Mouse (Mus musculus) lung, embryonic 14.5 days (tissue): ENCODE results near the gene Tpgs1. TPM values are rescaled to one million over a fixed set of nuclear protein-coding genes. Genes with fewer than 3 reads are reported as not detected.

ENCODE experiments used
- ATAC-seq: fragments of 200-750 bp; cut with Nextera tagmentation; 2 replicates; pipeline ENCODE4 v1.8.0; 2017; ENCODE audit warnings: mild to moderate bottlenecking, moderate TSS enrichment, moderate library complexity; ENCODE audit not compliant: insufficient read depth
- DNase-seq: peaks from one replicate; pipeline ENCODE4 v3.0.0-alpha.2; 2015
- H3K27ac ChIP-seq: fragments of 300-500 bp; sonication (generic); 2 replicates; pipeline ENCODE4 v1.5.1; 2014; ENCODE audit warnings: low read depth, mild to moderate bottlenecking, moderate library complexity
- H3K27me3 ChIP-seq: fragments of 300-500 bp; sonication (generic); 2 replicates; pipeline ENCODE4 v1.6.1; 2014; ENCODE audit warnings: low read length, control low read depth; ENCODE audit not compliant: insufficient read depth
- H3K36me3 ChIP-seq: fragments of 300-500 bp; sonication (generic); 2 replicates; pipeline ENCODE4 v1.6.1; 2014; ENCODE audit warnings: control low read depth; ENCODE audit not compliant: insufficient read depth
- H3K4me1 ChIP-seq: fragments of 300-500 bp; sonication (generic); 2 replicates; pipeline ENCODE4 v1.6.1; 2014; ENCODE audit warnings: antibody characterized with exemption, control low read depth; ENCODE audit not compliant: insufficient read depth
- H3K4me2 ChIP-seq: fragments of 300-500 bp; sonication (generic); 2 replicates; pipeline ENCODE4 v1.6.1; 2014; ENCODE audit warnings: mild to moderate bottlenecking
- H3K4me3 ChIP-seq: fragments of 300-500 bp; sonication (generic); 2 replicates; pipeline ENCODE4 v1.5.1; 2014; ENCODE audit warnings: low read depth, low read length
- H3K9ac ChIP-seq: fragments of 300-500 bp; sonication (generic); 2 replicates; pipeline ENCODE4 v1.6.1; 2014
- H3K9me3 ChIP-seq: fragments of 300-500 bp; sonication (generic); 2 replicates; pipeline ENCODE4 v1.6.1; 2016; ENCODE audit warnings: low read depth, low read length, control low read depth
- CTCF ChIP-seq: IDR thresholded peaks from 2 replicates; pipeline ENCODE4 v1.5.1; 2016; ENCODE audit warnings: antibody characterized with exemption, low read depth
- WGBS: fragments of 180-500 bp; shearing (Covaris S2); extraction: QIAGEN DNeasy Blood & Tissue Kit; methylation state at CpG from one replicate; pipeline ENCODE4 v1.1.7; 2014; 5-methylcytosine and 5-hydroxymethylcytosine counted together
- polyA plus RNA-seq: library from polyadenylated mRNA; unstranded; fragments of >200 nt; fragmentation: Nextera tagmentation; extraction: Ambion mirVana; gene quantifications from 2 replicates; pipeline ENCODE4 v1.2.1, GENCODE M21; 2014

The Tpgs1 gene
- polyA plus RNA-seq, 1 experiment from 2014 or later, result 56.4 TPM

DNA sequence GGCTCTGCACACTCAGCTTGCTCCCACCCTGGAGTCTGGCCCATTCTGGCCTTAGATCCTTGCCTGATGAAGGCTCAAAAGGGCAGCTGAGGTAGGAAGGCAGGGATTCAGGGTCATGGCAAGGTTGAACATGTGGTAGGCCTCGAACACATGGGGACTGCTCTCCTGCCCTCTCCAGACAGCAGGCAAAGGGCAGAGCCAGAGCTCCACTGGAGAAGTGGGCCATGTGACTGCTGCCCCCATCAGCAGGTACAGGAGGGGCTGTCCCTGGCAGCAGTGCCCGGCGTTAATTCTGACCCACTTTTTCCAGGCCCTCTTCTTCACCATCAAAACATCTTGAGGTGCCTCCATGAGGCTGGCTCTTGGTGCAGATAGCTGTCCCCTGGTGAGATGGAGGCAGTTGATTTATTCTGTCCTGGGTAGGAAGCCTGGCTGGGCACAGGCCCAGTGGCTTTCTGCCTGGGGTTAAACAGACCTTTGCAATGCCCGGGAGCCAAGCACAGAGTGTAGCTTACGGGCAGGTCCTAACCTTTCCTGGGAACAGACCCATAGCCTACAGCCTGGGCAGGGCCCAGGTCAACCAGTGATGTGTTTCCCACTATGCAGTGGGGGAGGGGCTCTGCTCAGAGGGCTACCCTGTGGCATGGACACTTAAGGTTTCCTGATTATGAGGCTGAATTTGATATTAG is 37.4 kb downstream of the Tpgs1 start:
- ATAC-seq (no peak), DNase-seq (no peak)
- Histone ChIP-seq H3K4me1 (peaks cover 6% of the 10 kb centered on the region), H3K4me3 (peak overlapping the region; percentile 81), H3K4me2 (peak overlapping the region; percentile 77), H3K9ac (peak overlapping the region; percentile 94), H3K27ac (no peak overlapping the region; the same call in 1 of the 2 replicates), H3K9me3 (no peaks in the 10 kb centered on the region), H3K36me3 (peaks cover 54% of the 10 kb centered on the region), H3K27me3 (no peaks in the 10 kb centered on the region)
- TF ChIP-seq CTCF, result no peak
- WGBS, result 73% methylated on average over 5 of the region's 5 CpGs

DNA sequence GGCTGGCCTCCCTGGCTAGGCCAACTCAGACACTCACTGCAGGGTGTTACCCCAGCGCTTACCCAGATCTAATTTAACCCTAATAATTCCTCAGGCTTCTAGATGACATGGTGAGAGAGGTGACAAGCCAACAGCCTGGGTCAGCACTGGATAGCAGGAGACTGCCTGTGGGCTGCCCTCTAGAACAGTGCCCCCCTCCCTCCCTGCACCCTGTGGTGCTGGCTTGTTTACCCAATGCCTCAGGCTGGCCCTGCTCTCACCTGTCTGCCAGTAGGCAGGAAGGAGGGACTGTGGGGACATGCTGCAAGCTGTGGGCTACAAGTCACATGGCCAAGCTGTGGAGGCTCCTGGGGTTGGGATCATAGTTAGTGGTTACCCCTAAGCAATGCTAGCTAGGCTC is 38.0 kb downstream of the Tpgs1 start:
- TF ChIP-seq CTCF, result no peak
- Histone ChIP-seq H3K36me3 (peaks cover 60% of the 10 kb centered on the region), H3K4me2 (peak overlapping the region; percentile 77), H3K27ac (no peak overlapping the region), H3K27me3 (no peaks in the 10 kb centered on the region), H3K9ac (no peak overlapping the region), H3K4me3 (peak overlapping the region; percentile 81; the same call in 1 of the 2 replicates), H3K4me1 (peaks cover 6% of the 10 kb centered on the region), H3K9me3 (no peaks in the 10 kb centered on the region)
- 75% methylated on average over 1 of the region's 1 CpGs for WGBS
- ATAC-seq (no peak), DNase-seq (no peak)

DNA sequence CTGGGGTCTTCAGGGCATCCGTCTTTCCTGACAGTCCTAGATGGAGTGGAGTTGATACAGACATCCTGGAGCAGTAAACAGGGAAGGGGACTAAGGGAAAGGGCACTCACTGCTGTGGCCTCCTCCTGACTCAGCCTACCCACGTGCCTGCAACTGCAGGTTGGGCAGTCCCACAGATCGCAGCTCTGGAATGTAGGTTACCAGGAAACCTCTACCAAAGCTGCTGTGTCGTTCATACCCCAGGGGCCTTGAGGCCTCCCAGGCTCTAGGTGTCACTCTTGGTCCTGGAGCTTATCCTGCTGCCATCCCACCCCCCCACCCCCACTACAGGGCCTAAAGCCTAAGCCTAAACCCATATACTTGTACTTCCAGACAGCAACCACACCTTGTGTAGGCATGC is 38.6 kb downstream of the Tpgs1 start:
- peaks cover 62% of the 10 kb centered on the region for H3K36me3 ChIP-seq
- 47% methylated on average over 4 of the region's 4 CpGs for WGBS

DNA sequence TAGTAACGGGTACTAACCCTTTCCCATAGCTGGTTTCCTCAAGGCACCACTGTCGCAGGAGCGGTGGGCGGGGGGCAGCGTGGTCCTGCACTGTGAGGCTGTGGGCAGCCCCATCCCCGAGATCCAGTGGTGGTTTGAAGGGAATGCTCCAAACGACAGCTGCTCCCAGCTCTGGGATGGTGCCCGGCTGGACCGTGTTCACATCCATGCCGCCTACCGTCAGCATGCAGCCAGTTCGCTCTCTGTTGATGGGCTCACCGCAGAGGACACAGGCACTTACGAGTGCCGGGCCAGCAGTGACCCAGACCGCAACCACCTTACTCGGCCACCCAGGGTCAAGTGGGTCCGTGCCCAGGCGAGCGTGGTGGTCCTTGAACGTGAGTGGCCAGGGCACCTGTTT is 39.5 kb downstream of the Tpgs1 start:
- 83% methylated on average over 21 of the region's 21 CpGs for WGBS
- Histone ChIP-seq H3K27me3 (no peaks in the 10 kb centered on the region), H3K4me1 (peaks cover 6% of the 10 kb centered on the region), H3K9me3 (no peaks in the 10 kb centered on the region), H3K4me3 (no peak overlapping the region), H3K36me3 (peaks cover 62% of the 10 kb centered on the region), H3K27ac (no peak overlapping the region), H3K4me2 (0 out of 2 replicates have a peak overlapping the region, but pooled peaks have one; percentile 1), H3K9ac (no peak overlapping the region)
- DNase-seq (no peak), ATAC-seq (no peak)
- TF ChIP-seq CTCF, result no peak

More for the DNA sequence above, 38.6 kb downstream of the Tpgs1 start:
- Histone ChIP-seq H3K9me3 (no peaks in the 10 kb centered on the region), H3K27ac (no peak overlapping the region), H3K9ac (no peak overlapping the region), H3K27me3 (no peaks in the 10 kb centered on the region), H3K4me1 (peaks cover 6% of the 10 kb centered on the region), H3K4me3 (no peak overlapping the region), H3K4me2 (peak overlapping the region; percentile 77)
- TF ChIP-seq CTCF, result no peak
- no peak for DNase-seq
- ATAC-seq, result no peak

DNA sequence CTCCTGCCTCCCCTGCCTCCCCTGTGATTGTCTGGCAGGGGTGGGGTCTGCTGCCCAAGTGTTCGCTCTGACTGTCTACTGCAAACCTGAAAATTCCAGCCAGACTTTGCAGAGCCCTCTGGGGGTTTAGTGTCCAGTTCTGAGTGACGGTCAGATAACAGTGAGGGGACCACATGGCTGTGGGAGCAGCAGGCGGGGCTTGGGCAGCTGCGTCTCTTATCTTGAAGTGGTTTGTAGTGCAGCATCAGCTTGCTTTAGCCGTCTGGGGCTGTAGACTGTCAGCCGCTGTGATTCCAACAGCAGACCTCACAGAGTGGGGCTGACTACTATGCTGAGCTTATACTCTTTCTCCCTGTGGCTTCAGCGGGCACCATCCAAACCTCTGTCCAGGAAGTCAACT is 40.1 kb downstream of the Tpgs1 start:
- H3K27me3 ChIP-seq, result no peaks in the 10 kb centered on the region
- H3K9me3 ChIP-seq, result no peaks in the 10 kb centered on the region
- 48% methylated on average over 7 of the region's 7 CpGs for WGBS
- ATAC-seq (no peak), DNase-seq (no peak)
- TF ChIP-seq CTCF, result no peak
- H3K27ac ChIP-seq, result no peak overlapping the region
- peak overlapping the region; percentile 22; the same call in 1 of the 2 replicates for H3K9ac ChIP-seq
- no peak overlapping the region for H3K4me3 ChIP-seq
- no peak overlapping the region for H3K4me2 ChIP-seq
- peaks cover 6% of the 10 kb centered on the region for H3K4me1 ChIP-seq
- H3K36me3 ChIP-seq, result peaks cover 62% of the 10 kb centered on the region

DNA sequence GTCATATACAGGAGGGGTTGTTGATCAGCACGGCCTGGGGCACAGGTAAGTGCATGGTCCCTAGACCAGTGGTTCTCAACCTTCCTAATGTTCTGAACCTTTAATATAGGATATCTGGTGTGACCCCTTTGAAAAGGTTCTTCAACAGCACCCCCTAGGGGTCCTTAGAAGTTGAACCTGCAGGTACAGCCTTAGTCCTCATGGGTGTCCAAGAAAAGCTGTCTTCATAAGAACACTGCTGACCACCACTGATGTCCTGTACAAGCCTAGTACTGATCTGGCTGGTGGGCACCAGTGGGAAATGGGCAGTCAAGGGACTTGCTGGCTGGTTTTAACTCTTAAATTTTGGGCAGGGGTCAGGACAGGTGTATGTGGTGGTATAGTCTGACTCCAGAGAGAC is 42.9 kb downstream of the Tpgs1 start:
- Histone ChIP-seq H3K27ac (no peak overlapping the region), H3K36me3 (peaks cover 49% of the 10 kb centered on the region), H3K27me3 (peaks cover 21% of the 10 kb centered on the region), H3K9me3 (no peaks in the 10 kb centered on the region), H3K4me1 (0 out of 2 replicates have a peak, but pooled peaks cover under 1% of the 10 kb centered on the region), H3K4me3 (no peak overlapping the region), H3K9ac (no peak overlapping the region), H3K4me2 (no peak overlapping the region)
- 79% methylated on average over 1 of the region's 1 CpGs for WGBS
- TF ChIP-seq CTCF, result peak; percentile 52
- no peak for DNase-seq
- ATAC-seq, result 0 out of 2 replicates have a peak, but pooled peaks have one; percentile 4

DNA sequence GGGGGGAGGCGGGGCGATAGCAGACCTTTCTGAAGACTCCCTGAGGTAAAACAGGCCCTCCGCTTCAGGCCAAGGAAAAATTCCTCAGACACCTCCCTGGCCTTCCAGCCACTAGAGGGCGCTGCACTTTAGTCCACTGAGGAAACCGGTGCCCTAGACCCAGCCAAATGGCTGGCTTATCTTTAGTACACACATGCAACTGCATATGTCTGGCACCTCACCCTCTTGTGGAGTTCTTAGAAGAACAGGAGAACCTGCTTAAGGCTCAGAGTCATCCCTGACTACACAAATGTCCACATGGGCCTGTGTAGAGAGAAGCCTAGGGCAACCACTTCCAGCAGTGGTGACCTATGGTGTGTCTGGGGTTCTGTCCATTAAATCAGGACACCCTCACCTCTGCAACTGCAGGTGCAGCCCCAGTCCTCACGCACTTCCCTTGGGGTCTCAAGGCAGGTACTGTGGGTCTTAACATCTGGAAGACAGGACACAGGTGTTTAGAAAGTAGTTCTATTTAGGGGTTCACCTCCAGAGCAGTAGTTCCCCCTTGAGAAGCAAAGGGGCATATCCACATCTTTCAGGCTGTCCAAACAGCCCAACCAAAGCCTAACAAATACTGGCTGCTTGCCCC is 43.4 kb downstream of the Tpgs1 start:
- DNase-seq (peak; percentile 88), ATAC-seq (peak; percentile 63; the same call in 1 of the 2 replicates)
- Histone ChIP-seq H3K4me2 (no peak overlapping the region), H3K36me3 (peaks cover 44% of the 10 kb centered on the region), H3K9me3 (no peaks in the 10 kb centered on the region), H3K27me3 (peaks cover 27% of the 10 kb centered on the region), H3K4me1 (0 out of 2 replicates have a peak, but pooled peaks cover 4% of the 10 kb centered on the region), H3K27ac (no peak overlapping the region), H3K9ac (no peak overlapping the region), H3K4me3 (no peak overlapping the region)
- 15% methylated on average over 4 of the region's 6 CpGs for WGBS
- peak; percentile 79 for TF ChIP-seq CTCF
